ENCODE assay signal across 9 mouse cellular contexts in genomic region chr17:36943691-36944090, GRCm38 (mm10). TPM values are rescaled to one million over a fixed set of nuclear protein-coding genes. Genes with fewer than 3 reads are reported as not detected.
DNase-seq lines count a peak whose midpoint lies in the region; ATAC-seq and TF ChIP-seq lines count a peak whose summit lies in the region.
"Had no signal": no experiment of that assay in that cellular context is flagged by ENCODE, and none has a peak within 500 bp of the region (broad histone marks: within the 10 kb centered on the region; RNA-seq: fewer than 3 reads in every experiment).

No protein-coding gene starts in this region.

- H3K9ac ChIP-seq in heart, postnatal 0 days (replicated peaks; ENCODE audit: low read depth, low read length) = no peak overlapping the region
- peak overlapping the region; percentile 44; the same call in 1 of the 2 replicates for H3K9ac ChIP-seq in ES-E14 (ENCODE audit: insufficient read depth, low read depth, low read length, poor library complexity, severe bottlenecking)
- no peak overlapping the region for H3K9ac ChIP-seq in embryonic facial prominence, embryonic 15.5 days
- 0 out of 2 replicates have a peak overlapping the region, but pooled peaks have one; percentile 45 for H3K9ac ChIP-seq in limb, embryonic 14.5 days (ENCODE audit: low read depth, low read length, severe bottlenecking)

- H3K9me3 ChIP-seq in heart, postnatal 0 days (replicated peaks; ENCODE audit: control insufficient read depth, low read length) = no peaks in the 10 kb centered on the region
- H3K9me3 ChIP-seq in ES-E14 (ENCODE audit: control insufficient read depth, insufficient read depth, low read depth, low read length) = no peaks in the 10 kb centered on the region
- H3K9me3 ChIP-seq in embryonic facial prominence, embryonic 15.5 days (replicated peaks) = no peaks in the 10 kb centered on the region
- H3K9me3 ChIP-seq in limb, embryonic 14.5 days (ENCODE audit: control insufficient read depth, low read length) = no peaks in the 10 kb centered on the region

- peak overlapping the region; percentile 56 for H3K4me2 ChIP-seq in heart, postnatal 0 days (ENCODE audit: low read depth, low read length)
- peak overlapping the region; percentile 84 for H3K4me2 ChIP-seq in embryonic facial prominence, embryonic 15.5 days (replicated peaks)
- peak overlapping the region; percentile 83 for H3K4me2 ChIP-seq in limb, embryonic 14.5 days (replicated peaks; ENCODE audit: low read depth, low read length, severe bottlenecking)

- H3K4me1 ChIP-seq in heart, postnatal 0 days (ENCODE audit: control insufficient read depth, insufficient read depth) = peaks cover 21% of the 10 kb centered on the region
- H3K4me1 ChIP-seq in ES-E14 (ENCODE audit: control insufficient read depth in 2 of 2, insufficient read depth in 2 of 2, low read length in 2 of 2, poor library complexity in 1 of 2) = peaks cover 0 to 22% of the 10 kb centered on the region in 2 experiments; a peak in 2 of 4 replicates
- H3K4me1 ChIP-seq in embryonic facial prominence, embryonic 15.5 days = peaks cover 27% of the 10 kb centered on the region
- 0 out of 2 replicates have a peak, but pooled peaks cover 4% of the 10 kb centered on the region for H3K4me1 ChIP-seq in limb, embryonic 14.5 days (ENCODE audit: control insufficient read depth, insufficient read depth, low read length)

- in situ Hi-C loops in ES-E14 (cut with MboI; ENCODE audit: low sequenced_read_pairs in 2 of 2, unreplicated experiment in 2 of 2) = no loop called here

- ATAC-seq in heart, postnatal 0 days (ENCODE audit: insufficient read depth, low read depth) = no peak
- no peak for ATAC-seq in embryonic facial prominence, embryonic 15.5 days (ENCODE audit: insufficient number of reproducible peaks, low FRiP score, low TSS enrichment, low read depth)
- ATAC-seq in limb, embryonic 14.5 days (ENCODE audit: low FRiP score, low read depth) = no peak

- peaks cover 67% of the 10 kb centered on the region for H3K27me3 ChIP-seq in heart, postnatal 0 days (ENCODE audit: control insufficient read depth, insufficient read depth, low read length)
- peaks cover 64% of the 10 kb centered on the region for H3K27me3 ChIP-seq in embryonic facial prominence, embryonic 15.5 days
- H3K27me3 ChIP-seq in limb, embryonic 14.5 days (ENCODE audit: control insufficient read depth, insufficient read depth, low read length) = peaks cover 32% of the 10 kb centered on the region

- H3K4me3 ChIP-seq in heart, postnatal 0 days (ENCODE audit: low read depth, low read length) = no peak overlapping the region
- H3K4me3 ChIP-seq in ES-E14 (ENCODE audit: insufficient read depth in 1 of 2, low read depth in 1 of 2, low read length in 2 of 2, poor library complexity in 1 of 2, severe bottlenecking in 1 of 2) = peak overlapping the region; percentile 43 to 62
- peak overlapping the region; percentile 47 for H3K4me3 ChIP-seq in embryonic facial prominence, embryonic 15.5 days (replicated peaks)
- peak overlapping the region; percentile 45 for H3K4me3 ChIP-seq in limb, embryonic 14.5 days (replicated peaks; ENCODE audit: low read length)
- H3K4me3 ChIP-seq: erythroblast, embryonic 14.5 days had no signal

- DNase-seq in heart, postnatal 0 days (ENCODE audit: low spot score) = no peak
- DNase-seq in heart, adult 8-10 months (ENCODE audit: low spot score) = no peak
- no peak for DNase-seq in ES-E14 (ENCODE audit: low read depth, low spot score)
- no peak for DNase-seq in limb, embryonic 14.5 days (ENCODE audit: low spot score)
- DNase-seq in right cerebral cortex, postnatal 10 days (ENCODE audit: low spot score in 2 of 2) = no peak
- DNase-seq in layer of hippocampus, postnatal 14 days (ENCODE audit: low spot score in 2 of 2) = no peak

- TF ChIP-seq CTCF in heart, postnatal 0 days (IDR thresholded peaks at IDR 0.05; ENCODE audit: low read depth) = no peak

- no peak for TF ChIP-seq POLR2A in limb, embryonic 14.5 days (IDR thresholded peaks at IDR 0.05; ENCODE audit: borderline replicate concordance, extremely low read depth, insufficient read depth, insufficient read length)

- WGBS in heart, postnatal 0 days = 20% methylated on average over 5 of the region's 5 CpGs
- WGBS in embryonic facial prominence, embryonic 15.5 days = 24% methylated on average over 5 of the region's 5 CpGs
- 6% methylated on average over 5 of the region's 5 CpGs for WGBS in limb, embryonic 14.5 days

- no peak overlapping the region for H3K27ac ChIP-seq in heart, postnatal 0 days (ENCODE audit: low read depth)
- no peak overlapping the region for H3K27ac ChIP-seq in ES-E14 (ENCODE audit: insufficient read depth, low read depth, low read length, poor library complexity, severe bottlenecking)
- H3K27ac ChIP-seq in embryonic facial prominence, embryonic 15.5 days (replicated peaks) = no peak overlapping the region; the same call in 1 of the 2 replicates
- H3K27ac ChIP-seq in limb, embryonic 14.5 days (replicated peaks; ENCODE audit: low read depth, low read length) = no peak overlapping the region

- no peak for TF ChIP-seq EP300 in heart, postnatal 0 days (IDR thresholded peaks at IDR 0.05; ENCODE audit: low read depth)

- H3K36me3 ChIP-seq in heart, postnatal 0 days (replicated peaks; ENCODE audit: control insufficient read depth, insufficient read depth, low read length) = peaks cover 4% of the 10 kb centered on the region; the same call in 1 of the 2 replicates
- H3K36me3 ChIP-seq in ES-E14 (ENCODE audit: control insufficient read depth, insufficient read depth, low read length, poor library complexity, severe bottlenecking) = peaks cover under 1% of the 10 kb centered on the region
- peaks cover 4% of the 10 kb centered on the region for H3K36me3 ChIP-seq in embryonic facial prominence, embryonic 15.5 days
- H3K36me3 ChIP-seq in limb, embryonic 14.5 days (ENCODE audit: control insufficient read depth, insufficient read depth, low read length) = peaks cover under 1% of the 10 kb centered on the region

TF ChIP-seq in ES-E14, 5 proteins besides CTCF, POLR2A, EP300 and RAD21 (continues in another document):
- no peak for TF ChIP-seq MAFK (IDR thresholded peaks at IDR 0.05; ENCODE audit: insufficient read depth, low read depth, low read length)
- no peak for TF ChIP-seq ZC3H11A (IDR thresholded peaks at IDR 0.05; ENCODE audit: borderline replicate concordance, low read depth, low read length)
- no peak for TF ChIP-seq CHD2 (IDR thresholded peaks at IDR 0.05; ENCODE audit: low read depth, low read length)

RNA-seq across cellular contexts. Expression of gene Rnf39, which starts 1.0 kb away (rescaled TPM):
- total RNA-seq in heart, postnatal 0 days (2014; rRNA removed; ENCODE audit: low replicate concordance) = 0.66 and 8.0 TPM in 2 replicates
- 0.16 TPM in 2 replicates for polyA plus RNA-seq in heart, postnatal 0 days (2015; fragmentation: Nextera tagmentation; extraction: Ambion mirVana)
- 1 to 10 TPM in 3 of 4 experiments, under 1 TPM in 1; 0.71 to 1.9 (median 1.4) TPM for total RNA-seq in heart, adult 8-10 months (2022)
- total RNA-seq in ES-E14 (2012; rRNA removed) = 1.9 and 2.4 TPM in 2 replicates
- 7.5 and 9.4 TPM in 2 replicates for polyA plus RNA-seq in embryonic facial prominence, embryonic 15.5 days (2015; fragmentation: Nextera tagmentation; extraction: Ambion mirVana)
- polyA plus RNA-seq in limb, embryonic 14.5 days (2012; rRNA removed) = 3.2 and 4.0 TPM in 2 replicates
- polyA plus RNA-seq in limb, embryonic 14.5 days (2014; fragmentation: Nextera tagmentation; extraction: Ambion mirVana) = 2.8 and 3.5 TPM in 2 replicates
- total RNA-seq in layer of hippocampus, postnatal 14 days (2021) = 1 to 10 TPM; 4.2 to 4.6 TPM
- polyA plus RNA-seq: erythroblast, embryonic 14.5 days had no signal

RNA-seq across cellular contexts. Expression of gene Ppp1r11, which starts 7.8 kb away (rescaled TPM):
- 22.3 and 29.6 TPM in 2 replicates for total RNA-seq in heart, postnatal 0 days (2014; rRNA removed; ENCODE audit: low replicate concordance)
- polyA plus RNA-seq in heart, postnatal 0 days (2015; fragmentation: Nextera tagmentation; extraction: Ambion mirVana) = 84.0 and 84.4 TPM in 2 replicates
- 100 to 1,000 TPM in 2 of 4 experiments, 10 to 100 TPM in 2; 89.3 to 121 (median 108) TPM for total RNA-seq in heart, adult 8-10 months (2022)
- total RNA-seq in ES-E14 (2012; rRNA removed) = 76.4 and 108 TPM in 2 replicates
- 106 and 111 TPM in 2 replicates for polyA plus RNA-seq in embryonic facial prominence, embryonic 15.5 days (2015; fragmentation: Nextera tagmentation; extraction: Ambion mirVana)
- 81.5 and 116 TPM in 2 replicates for polyA plus RNA-seq in limb, embryonic 14.5 days (2012; rRNA removed)
- polyA plus RNA-seq in limb, embryonic 14.5 days (2014; fragmentation: Nextera tagmentation; extraction: Ambion mirVana) = 125 and 128 TPM in 2 replicates
- total RNA-seq in layer of hippocampus, postnatal 14 days (2021) = 10 to 100 TPM; 88.6 to 96.9 TPM

RNA-seq across cellular contexts. Expression of gene Znrd1, which starts 14.7 kb away (rescaled TPM):
- 13.4 and 20.4 TPM in 2 replicates for total RNA-seq in heart, postnatal 0 days (2014; rRNA removed; ENCODE audit: low replicate concordance)
- 33.6 and 38.4 TPM in 2 replicates for polyA plus RNA-seq in heart, postnatal 0 days (2015; fragmentation: Nextera tagmentation; extraction: Ambion mirVana)
- total RNA-seq in heart, adult 8-10 months (2022) = 10 to 100 TPM; 22.3 to 27.7 (median 26.2) TPM
- 74.5 and 81.0 TPM in 2 replicates for total RNA-seq in ES-E14 (2012; rRNA removed)
- 94.7 and 98.6 TPM in 2 replicates for polyA plus RNA-seq in embryonic facial prominence, embryonic 15.5 days (2015; fragmentation: Nextera tagmentation; extraction: Ambion mirVana)
- polyA plus RNA-seq in limb, embryonic 14.5 days (2012; rRNA removed) = 73.7 and 81.6 TPM in 2 replicates
- 103 and 108 TPM in 2 replicates for polyA plus RNA-seq in limb, embryonic 14.5 days (2014; fragmentation: Nextera tagmentation; extraction: Ambion mirVana)
- total RNA-seq in layer of hippocampus, postnatal 14 days (2021) = 10 to 100 TPM; 29.3 to 34.2 TPM

RNA-seq across cellular contexts. Expression of gene Znrd1as, which starts 14.7 kb away (rescaled TPM):
- 2.8 TPM in 1 of 2 replicates, not detected in the other for total RNA-seq in heart, postnatal 0 days (2014; rRNA removed; ENCODE audit: low replicate concordance)
- 8.2 and 10.0 TPM in 2 replicates for polyA plus RNA-seq in heart, postnatal 0 days (2015; fragmentation: Nextera tagmentation; extraction: Ambion mirVana)
- total RNA-seq in heart, adult 8-10 months (2022) = 10 to 100 TPM; 13.8 to 22.2 (median 15.3) TPM
- 13.8 and 15.1 TPM in 2 replicates for total RNA-seq in ES-E14 (2012; rRNA removed)
- 5.7 and 5.9 TPM in 2 replicates for polyA plus RNA-seq in embryonic facial prominence, embryonic 15.5 days (2015; fragmentation: Nextera tagmentation; extraction: Ambion mirVana)
- 1.8 and 5.9 TPM in 2 replicates for polyA plus RNA-seq in limb, embryonic 14.5 days (2012; rRNA removed)
- 5.8 and 5.9 TPM in 2 replicates for polyA plus RNA-seq in limb, embryonic 14.5 days (2014; fragmentation: Nextera tagmentation; extraction: Ambion mirVana)
- total RNA-seq in layer of hippocampus, postnatal 14 days (2021) = 1 to 10 TPM; 5.6 to 5.9 TPM

RNA-seq across cellular contexts. Expression of gene 2410137M14Rik, which starts 37.3 kb away (rescaled TPM):
- not detected in 2 replicates for total RNA-seq in heart, postnatal 0 days (2014; rRNA removed; ENCODE audit: low replicate concordance)
- polyA plus RNA-seq in heart, postnatal 0 days (2015; fragmentation: Nextera tagmentation; extraction: Ambion mirVana) = 0.18 TPM in 1 of 2 replicates, not detected in the other
- total RNA-seq in heart, adult 8-10 months (2022) = 1 to 10 TPM in 2 of 4 experiments, under 1 TPM in 2; 0.50 to 1.4 (median 0.90) TPM
- 14.8 and 16.9 TPM in 2 replicates for total RNA-seq in ES-E14 (2012; rRNA removed)
- not detected in 2 replicates for polyA plus RNA-seq in embryonic facial prominence, embryonic 15.5 days (2015; fragmentation: Nextera tagmentation; extraction: Ambion mirVana)
- 0.53 and 0.58 TPM in 2 replicates for polyA plus RNA-seq in limb, embryonic 14.5 days (2012; rRNA removed)
- polyA plus RNA-seq in limb, embryonic 14.5 days (2014; fragmentation: Nextera tagmentation; extraction: Ambion mirVana) = not detected in 2 replicates
- total RNA-seq in layer of hippocampus, postnatal 14 days (2021) = not detected
- polyA plus RNA-seq: erythroblast, embryonic 14.5 days; large intestine, adult 2 months had no signal

Comparison
In these comparisons a context has a peak if more than half of its experiments do, and no peak if none do; other contexts are left out.
1. H3K9ac ChIP-seq: peak in ES-E14 (single experiment) and limb, embryonic 14.5 days (single experiment); none in heart, postnatal 0 days (single experiment) and embryonic facial prominence, embryonic 15.5 days (single experiment).
2. Peak in every context shown above with its lines, with median percentiles within 50 percentile points of each other: H3K4me2 ChIP-seq.